Mouse (Mus musculus) thymus, postnatal 4 days (tissue): ENCODE measurements around the gene Mdc1.

Experiments used
- DNase-seq: peaks from one replicate; pipeline ENCODE4 v3.0.0; 2021

Mdc1 gene

DNA sequence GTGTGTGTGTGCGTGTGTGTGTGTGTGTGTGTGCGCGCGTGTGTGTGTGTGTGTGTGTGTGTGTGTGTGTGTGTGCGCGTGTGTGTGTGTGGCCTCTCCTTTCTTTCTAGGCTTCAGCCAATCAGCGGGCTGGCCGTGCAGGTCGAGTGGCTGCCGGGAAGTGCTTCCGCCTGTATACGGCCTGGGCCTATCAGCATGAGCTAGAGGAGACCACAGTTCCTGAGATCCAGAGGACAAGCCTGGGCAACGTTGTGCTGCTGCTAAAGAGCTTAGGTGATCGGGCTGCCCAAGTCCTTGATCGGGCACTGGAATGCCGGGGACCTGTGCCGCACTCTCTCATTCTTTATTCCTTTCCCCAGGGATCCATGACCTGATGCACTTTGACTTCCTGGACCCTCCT is 46.4 kb downstream of the Mdc1 start:
- DNase-seq = no peak

DNA sequence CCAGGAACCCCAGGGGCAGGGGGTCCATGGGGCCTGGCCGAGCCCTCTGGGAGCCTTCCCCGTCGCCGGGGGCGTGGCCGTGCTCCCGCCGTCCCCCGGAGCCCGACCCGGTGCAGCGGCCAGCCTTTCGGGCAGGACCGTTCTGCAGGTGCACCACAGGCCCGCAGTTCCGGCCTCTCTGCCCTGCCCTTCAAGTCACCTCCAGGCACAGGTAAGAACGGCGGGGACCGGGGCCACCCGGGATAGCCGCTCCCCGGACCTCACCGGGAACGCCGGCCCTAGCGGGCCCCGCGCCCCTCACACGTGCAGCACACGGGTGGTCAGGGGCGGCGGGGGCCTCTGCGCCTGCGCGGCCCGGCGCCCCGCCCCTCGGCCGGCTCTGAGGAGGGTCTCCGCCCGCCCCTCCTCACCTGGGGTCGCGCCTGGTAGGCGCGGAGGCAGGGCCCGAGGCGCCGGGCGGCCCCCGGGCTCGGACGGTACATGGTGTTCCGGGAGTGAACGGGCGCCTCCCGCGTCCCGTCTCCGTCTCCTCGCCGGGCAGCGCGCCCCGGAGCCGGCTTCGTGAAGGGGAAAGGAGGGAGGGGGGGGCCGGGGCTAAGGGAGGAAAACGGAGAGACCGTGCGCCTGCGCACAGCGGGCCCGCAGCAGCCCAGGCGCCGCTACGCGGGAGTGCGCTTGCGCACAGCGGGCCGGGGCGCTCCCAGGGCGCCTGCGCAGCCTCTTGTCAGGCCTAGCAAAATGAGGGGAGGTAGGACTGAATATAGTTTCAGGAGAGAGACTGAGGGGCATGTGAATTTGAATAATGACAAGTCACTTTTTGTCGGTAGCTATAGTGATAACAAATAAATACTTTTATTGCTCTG is 55.7 kb downstream of the Mdc1 start, which contains the start of gene 2310061I04Rik:
2310061I04Rik (minus strand) TSS at position 651 of the 863 bp plus-strand sequence.
- DNase-seq = peak; percentile 96

DNA sequence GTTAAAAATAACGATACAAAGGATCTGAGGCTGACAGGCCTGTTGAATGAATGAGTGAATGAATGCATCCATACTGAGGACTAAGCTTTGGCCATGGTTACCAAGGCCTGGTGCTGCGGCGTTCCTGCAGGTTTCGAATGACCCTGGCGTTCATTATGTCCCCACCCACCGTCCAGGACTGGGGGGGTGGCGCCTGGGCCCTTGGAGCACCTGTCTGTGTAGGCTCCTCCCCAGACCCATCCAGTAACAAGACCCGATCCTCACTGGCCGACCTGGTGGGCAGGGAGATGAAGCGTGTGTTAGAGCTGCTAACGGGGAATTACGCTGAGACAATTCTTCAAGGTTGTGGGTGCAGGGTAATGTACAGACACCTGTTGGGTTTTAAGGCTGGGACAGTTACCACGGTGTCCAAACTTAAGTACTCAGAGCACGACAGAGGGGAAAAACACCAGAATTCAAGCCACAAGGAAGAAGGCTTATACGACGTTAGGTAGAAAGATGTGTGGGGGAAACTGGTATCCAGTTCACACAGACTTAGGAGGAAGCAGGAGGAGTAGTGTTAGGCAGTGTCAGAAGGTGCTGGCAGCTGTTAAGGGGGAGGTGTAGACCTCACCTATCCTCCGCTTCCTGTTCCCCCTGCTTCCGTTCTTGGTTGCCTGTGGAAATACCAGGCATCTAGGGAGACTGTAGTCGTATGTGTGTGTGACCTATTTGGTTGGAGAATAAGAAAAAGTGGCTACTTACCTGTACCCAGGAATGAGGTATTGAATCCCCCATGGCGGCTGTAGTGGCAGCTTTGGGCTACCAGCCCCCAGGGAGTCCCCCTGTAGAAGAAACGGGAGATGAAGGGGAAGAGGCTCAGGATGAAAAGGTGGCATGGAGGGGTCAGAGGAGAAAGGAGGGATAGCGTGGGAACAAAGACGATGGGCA is 56.6 kb downstream of the Mdc1 start:
- DNase-seq = peak; percentile 47

- DNase-seq = no peak
These were observed 59.3 kb downstream of the Mdc1 start for GRCm38 (mm10) chr17:35900636-35901035.

GRCm38 (mm10) chr17:35903343-35903991 is 62.2 kb downstream of the Mdc1 start:
- DNase-seq = no peak

DNA sequence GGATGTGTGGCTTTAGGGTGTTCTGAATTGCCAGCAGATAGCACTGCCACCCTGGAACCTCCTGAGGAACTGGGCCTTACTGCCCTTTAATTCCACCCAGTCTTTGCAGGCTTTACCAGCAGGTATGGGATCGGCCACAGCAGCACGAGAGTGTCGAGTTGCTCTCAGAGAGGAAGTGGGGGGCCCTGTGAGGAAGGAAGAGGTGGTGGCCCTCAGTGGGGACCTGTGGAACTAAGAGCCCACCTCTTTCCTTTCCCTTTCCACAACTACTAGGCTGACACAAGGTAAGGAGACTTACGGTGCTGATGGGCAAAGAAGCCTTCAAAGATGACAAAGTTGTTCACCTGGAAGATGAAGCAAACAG is 62.7 kb downstream of the Mdc1 start:
- peak; percentile 62 for DNase-seq

DNA sequence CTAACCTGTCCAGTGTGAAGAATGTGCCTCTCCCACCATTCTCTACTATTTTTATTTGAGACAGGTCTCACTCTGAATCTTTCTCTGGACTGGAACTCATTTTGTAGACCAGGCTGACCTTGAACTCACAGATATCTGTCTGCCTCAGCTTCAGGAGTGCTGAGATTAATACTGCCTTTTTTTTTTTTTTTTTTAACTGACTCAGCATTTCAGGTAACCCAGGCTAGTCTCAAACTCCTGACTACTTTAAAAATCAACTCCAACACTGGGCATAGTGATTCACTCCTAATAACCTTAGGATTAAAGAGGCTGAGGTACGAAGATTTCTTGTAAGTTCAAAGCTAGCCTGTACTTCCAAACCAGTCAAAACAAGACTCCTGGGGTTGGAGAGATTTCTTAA is 64.3 kb downstream of the Mdc1 start:
- DNase-seq = no peak

- no peak for DNase-seq
These were observed 66.3 kb downstream of the Mdc1 start for GRCm38 (mm10) chr17:35907609-35908008.
